Comparison of ENCODE assay signal across 8 mouse cellular contexts in the genomic region with DNA sequence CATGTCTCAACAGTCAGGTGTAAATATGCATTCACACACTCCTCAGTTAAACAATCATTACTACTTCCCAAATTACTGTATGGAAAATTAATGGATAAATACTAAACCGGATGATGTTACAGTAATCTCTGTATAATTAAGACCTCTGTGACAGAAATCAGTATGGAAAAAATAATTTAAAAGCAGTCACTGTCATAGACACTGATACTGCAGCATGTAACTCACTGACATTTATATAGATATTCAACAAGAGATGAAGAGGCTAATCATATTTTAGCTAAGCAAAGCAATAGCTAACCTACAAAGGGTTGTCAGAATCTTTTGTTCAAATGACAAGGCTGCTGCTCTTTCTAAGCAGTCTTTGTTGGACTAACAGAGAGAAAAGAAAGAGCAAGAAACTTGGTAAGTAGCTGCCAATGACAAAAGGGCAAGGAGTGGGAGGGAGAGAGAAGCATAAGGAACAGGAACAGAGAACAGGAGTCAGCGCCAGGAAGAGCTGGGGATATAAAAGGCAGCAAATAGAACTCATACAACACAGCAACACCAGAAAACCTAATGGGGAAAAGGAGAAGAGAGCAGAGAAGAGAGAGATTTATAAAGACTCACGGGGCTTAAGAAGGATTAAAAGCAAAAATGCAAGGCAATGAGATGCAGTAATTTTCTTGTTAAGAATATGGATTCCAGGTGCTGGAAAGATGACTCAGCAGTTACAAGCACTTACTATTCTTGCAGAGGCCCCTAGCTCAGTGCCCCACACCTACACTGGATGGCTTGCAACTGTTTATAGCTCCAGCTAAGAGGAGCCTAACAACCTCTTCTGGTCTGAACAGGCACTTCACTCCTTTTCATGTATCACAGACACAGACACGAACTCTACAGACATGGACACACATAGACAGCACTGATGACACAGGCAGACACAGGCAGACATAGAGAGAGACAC.
DNase-seq lines count a peak whose midpoint lies in the region; ATAC-seq lines count a peak whose summit lies in the region.

No protein-coding gene starts in this region.

- no peak overlapping the region for H3K27ac ChIP-seq in embryonic facial prominence, embryonic 14.5 days (replicated peaks; ENCODE audit: low read depth, low read length)

- peak; percentile 6 for DNase-seq in lung, postnatal 36 days
- DNase-seq in lung, postnatal 25 days (ENCODE audit: low spot score) = no peak
- DNase-seq in embryonic facial prominence, embryonic 14.5 days (ENCODE audit: low spot score) = peak; percentile 60
- peak; percentile 49 to 51 for DNase-seq in left cerebral cortex, adult 18-20 months (ENCODE audit: low spot score in 2 of 2)
- DNase-seq in right cerebral cortex, postnatal 25 days = peak; percentile 44
- DNase-seq in ovary, postnatal 14 days (ENCODE audit: low spot score) = no peak
- no peak for DNase-seq in urinary bladder, postnatal 10 days (ENCODE audit: low spot score)
- no peak for DNase-seq in heart, adult 11 months

- no peak overlapping the region for H3K4me3 ChIP-seq in embryonic facial prominence, embryonic 14.5 days (ENCODE audit: low read depth, low read length)

- H3K9ac ChIP-seq in embryonic facial prominence, embryonic 14.5 days (ENCODE audit: low read depth, low read length) = no peak overlapping the region

- H3K27me3 ChIP-seq in embryonic facial prominence, embryonic 14.5 days (replicated peaks; ENCODE audit: control insufficient read depth, insufficient read depth, low read length) = no peaks in the 10 kb centered on the region

- 0 out of 2 replicates have a peak, but pooled peaks cover 3% of the 10 kb centered on the region for H3K4me1 ChIP-seq in embryonic facial prominence, embryonic 14.5 days (ENCODE audit: control insufficient read depth, insufficient read depth, low read length)

- no peaks in the 10 kb centered on the region for H3K36me3 ChIP-seq in embryonic facial prominence, embryonic 14.5 days (ENCODE audit: control insufficient read depth, insufficient read depth, low read length)

- ATAC-seq in embryonic facial prominence, embryonic 14.5 days (ENCODE audit: low read depth) = peak; percentile 63; the same call in 1 of the 2 replicates

- no peaks in the 10 kb centered on the region for H3K9me3 ChIP-seq in embryonic facial prominence, embryonic 14.5 days (ENCODE audit: control insufficient read depth, low read length)

- H3K4me2 ChIP-seq in embryonic facial prominence, embryonic 14.5 days (ENCODE audit: low read depth, low read length) = no peak overlapping the region

- 33% methylated on average over 4 of the region's 4 CpGs for WGBS in embryonic facial prominence, embryonic 14.5 days

Comparison
In these comparisons a context has a peak if more than half of its experiments do, and no peak if none do; other contexts are left out.
1. DNase-seq: peak in lung, postnatal 36 days (single experiment), embryonic facial prominence, embryonic 14.5 days (single experiment), left cerebral cortex, adult 18-20 months (2 of 2) and right cerebral cortex, postnatal 25 days (single experiment); none in lung, postnatal 25 days (single experiment), ovary, postnatal 14 days (single experiment), urinary bladder, postnatal 10 days (single experiment) and heart, adult 11 months (single experiment).